Mouse (Mus musculus): ENCODE measurements around the gene Iffo2.
"Not testable (repeated sequence)": the region's sequence is repeated elsewhere in the genome, so short reads cannot be mapped to it uniquely, and the experiment has no call there.

The Iffo2 gene

DNA sequence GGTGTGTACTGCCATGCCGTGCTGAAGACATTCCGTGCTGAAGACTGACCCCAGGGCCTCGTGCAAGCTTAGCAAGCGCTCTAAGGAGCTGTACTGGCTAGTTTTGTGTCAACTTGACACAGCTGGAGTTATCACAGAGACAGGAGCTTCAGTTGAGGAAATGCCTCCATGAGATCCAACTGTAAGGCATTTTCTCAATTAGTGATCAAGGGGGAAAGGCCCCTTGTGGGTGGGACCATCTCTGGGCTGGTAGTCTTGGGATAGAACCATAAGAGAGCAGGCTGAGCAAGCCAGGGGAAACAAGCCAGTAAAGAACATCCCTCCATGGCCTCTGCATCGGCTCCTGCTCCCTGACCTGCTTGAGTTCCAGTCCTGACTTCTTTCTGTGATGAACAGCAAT, at the start of gene Iffo2:
TSS of gene Iffo2 (plus strand) at position 301 of the 400 bp plus-strand sequence.
- not testable (repeated sequence) for DNase-seq

DNA sequence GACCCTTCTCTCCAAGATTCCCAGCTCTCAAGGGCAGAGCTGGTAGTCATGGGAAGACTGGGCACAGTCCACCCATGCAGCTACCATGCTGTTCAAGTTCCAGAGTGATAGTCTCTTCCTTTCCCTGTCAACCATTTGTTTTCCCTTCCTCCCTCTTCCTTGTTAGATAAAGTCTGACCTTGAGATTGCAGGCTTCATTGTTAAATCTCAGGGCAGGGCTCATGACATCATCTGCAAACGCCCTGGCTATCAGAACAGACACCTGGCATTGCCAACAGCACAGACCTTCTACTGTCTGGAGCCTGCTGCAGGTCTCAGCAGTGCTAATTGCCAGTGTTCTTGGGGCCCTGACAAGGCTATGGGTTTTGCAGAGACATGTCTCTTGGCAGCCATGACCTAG, 48.9 kb upstream of the Iffo2 start:
- DNase-seq, result no peak

DNA sequence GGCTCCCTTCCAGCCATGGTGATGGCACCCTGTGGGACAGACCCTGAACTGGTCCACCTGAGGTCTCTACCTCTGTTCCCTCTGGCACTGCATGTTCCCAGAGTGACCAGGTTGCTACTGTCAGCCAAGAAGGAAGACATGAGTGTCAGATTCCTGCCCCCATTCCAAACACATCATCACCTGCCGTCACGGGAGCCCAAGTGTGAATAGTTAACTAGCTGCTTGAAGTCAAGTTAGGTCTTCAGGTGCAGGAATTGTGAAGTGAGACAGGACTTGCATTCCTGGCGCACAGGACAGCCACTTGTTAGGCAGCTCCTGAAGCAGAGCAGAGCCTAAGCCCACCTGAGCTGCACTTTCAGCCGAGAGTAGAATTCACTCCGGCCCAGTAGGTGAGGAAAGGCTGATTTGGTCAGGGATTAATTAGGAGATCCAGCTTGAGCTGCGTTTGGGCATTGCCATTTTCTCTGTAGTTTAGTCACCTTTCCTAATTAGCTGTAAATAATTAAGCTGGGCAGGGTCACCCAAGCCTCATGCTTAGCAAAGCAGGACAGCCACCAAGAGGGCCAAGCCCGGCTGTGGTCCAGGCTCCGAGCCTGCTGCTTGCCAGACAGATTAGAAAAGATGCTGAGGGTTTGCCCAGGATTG, 46.8 kb upstream of the Iffo2 start:
- DNase-seq, result no peak

DNA sequence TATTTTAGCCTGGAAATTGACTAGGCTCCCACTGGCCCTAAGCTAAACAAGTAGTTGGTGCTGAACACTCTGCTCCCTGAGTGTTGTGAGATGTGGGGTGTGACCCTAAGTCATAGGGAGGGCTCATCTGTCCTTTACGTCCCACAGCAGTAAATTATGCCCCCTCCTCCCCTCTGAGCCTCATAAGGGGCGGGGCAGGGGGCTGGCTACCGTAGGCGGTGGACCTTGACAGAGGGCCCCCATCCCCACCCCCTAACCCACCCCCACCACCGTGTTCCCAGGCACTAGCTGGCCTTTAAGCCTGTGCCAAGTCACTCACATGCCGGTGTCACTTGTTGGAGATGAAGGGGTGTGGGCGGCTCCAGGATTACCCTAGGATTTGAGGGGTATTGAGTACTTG, 45.9 kb upstream of the Iffo2 start:
- DNase-seq, result no peak

DNA sequence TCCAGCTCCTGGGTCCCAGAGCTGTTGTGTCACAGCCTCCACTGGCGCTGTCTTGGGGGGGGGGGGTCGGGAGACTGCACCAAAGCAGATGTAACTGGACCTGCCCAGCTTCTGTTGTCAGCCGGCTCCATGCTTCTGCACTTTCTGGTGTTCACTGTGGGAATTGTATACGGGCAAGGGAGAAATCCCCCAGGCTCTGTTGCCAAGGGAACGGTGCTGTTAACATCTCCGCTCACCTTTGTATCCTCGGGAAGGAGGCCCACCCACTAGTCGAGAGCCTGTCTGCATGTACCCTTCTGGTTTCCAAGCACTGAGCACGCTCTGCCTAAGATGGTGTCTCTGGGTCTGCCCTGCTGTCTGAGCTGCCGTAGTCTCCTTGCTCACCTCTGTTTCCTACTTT, 43.3 kb upstream of the Iffo2 start:
- DNase-seq, result peak; percentile 9

DNA sequence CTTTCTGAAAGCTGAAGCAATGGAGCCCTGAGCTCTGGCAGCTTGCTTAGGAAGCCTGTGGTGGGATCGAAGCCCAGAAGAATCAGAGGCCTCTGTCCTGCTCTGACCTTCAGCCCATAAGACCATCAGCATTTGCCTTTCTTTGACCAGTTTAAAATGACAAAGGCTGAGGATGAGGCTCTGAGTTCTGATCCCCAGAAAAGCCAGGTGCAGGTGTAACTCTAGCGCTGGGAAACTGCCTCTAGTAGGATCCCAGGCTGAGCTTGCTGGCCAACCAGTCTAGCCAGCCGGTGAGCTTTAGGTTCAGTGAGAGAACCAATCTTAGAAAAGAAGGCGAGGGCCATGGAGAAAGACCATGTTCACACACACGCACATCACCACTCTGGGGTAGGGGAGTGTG, 42.0 kb upstream of the Iffo2 start:
- peak; percentile 12 for DNase-seq

DNA sequence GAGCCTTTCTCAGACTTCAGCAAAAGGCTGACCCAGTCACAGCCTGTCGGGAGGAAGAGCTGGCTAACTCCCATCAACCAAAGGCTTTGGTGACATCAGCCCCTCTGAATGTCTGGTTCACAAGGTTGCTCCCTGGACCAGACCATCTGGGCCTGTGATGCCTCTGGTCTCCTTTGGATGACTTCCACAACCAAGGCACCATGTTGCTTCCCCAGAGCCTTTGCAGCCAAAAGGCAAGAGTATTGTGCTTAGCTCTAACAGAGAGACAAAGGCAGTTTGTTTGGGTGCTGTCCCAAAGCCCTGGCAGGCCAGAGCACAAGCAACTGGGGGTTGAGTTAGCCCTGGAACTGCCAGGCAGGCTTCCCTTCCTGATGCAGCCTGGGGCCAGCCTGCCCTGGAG, 40.4 kb upstream of the Iffo2 start:
- peak; percentile 93 for DNase-seq

DNA sequence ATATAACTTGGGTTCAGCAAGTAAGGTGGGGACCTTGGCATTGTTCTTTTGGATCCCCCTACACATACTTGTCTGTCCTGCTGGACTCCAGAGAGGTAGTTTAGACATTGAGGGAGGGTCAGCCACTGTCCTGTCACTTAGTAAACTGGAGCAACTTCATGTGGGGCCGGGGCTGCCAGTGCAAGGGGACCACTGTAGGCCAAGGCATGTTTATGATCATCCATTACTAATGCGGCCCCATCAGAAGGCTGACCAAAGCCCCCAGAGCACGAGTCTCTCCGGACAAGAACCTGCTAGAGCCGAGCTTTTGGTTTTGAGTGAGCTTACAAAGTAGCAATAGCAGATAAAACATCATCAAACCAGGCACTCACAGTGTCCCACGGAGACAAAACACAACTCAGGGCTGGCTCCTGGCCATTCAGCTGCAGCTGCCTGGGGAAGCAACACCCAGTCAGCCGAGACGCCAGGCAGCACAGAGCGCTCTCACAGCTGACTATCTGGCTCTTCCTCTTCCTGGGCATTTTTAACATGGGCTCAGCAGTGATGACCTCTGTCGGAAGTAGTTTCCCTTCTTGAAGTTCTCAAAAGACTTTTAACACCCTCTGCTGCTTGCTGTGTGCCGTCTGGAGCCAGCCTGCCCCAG, 39.8 kb upstream of the Iffo2 start:
- peak; percentile 49 for DNase-seq

DNA sequence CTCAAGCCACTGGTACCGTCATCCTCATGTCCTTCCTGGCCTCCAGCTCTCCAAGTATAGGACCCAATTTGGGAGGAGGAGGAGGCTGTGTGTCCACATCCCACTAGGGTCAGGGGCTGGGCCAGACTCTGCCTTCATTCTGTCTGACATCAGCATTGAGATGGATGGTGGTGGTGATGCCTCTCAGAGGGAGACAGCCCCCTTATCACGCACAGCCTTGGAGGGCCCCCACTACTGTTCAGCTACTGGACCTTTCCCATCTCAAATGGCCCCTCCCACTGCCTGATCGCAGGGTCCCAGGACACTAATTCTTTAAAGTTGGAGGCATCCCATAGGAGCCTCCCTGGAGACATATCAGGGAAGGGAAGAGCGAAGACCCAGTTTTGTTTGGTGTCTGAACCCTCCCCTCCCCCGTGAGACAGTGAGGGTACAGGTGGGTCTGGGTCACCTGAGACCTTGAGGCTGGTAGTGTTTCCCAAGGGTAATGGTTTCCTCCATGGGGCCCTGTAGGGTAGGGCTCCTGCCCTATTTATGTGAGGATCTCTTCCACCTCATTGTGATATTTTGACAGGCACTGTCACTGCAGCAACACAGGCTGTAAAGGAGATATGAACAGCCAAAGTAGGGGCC, 38.7 kb upstream of the Iffo2 start:
- peak; percentile 35 for DNase-seq

DNA sequence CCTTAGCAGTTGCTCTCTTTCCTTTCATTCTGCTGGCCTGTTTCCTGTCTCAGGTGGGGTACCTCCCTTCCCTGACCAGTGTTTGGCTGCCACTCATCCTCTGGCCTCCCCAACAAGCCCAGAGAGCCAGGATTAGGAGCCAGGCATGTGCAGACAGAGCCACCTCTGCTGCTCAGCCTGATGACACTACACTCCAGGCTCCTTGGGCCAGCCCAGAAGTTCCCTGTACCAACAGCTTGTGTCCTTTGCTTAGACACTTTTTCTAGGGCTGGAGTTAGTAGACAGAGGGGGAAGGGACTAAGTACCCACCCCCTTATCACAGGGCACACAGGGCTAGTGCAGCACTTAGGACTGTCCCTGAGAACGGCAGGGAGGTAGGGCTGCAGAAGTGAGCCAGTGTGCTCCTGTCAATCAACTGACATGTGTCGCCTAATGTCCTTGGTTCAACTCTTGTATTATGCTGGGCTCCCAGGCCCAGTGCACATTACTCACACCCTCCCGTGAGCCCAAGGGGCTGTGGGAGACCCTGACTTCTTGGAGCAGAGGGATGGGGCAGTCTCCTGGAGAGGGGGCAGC, 38.0 kb upstream of the Iffo2 start:
- no peak for DNase-seq

DNA sequence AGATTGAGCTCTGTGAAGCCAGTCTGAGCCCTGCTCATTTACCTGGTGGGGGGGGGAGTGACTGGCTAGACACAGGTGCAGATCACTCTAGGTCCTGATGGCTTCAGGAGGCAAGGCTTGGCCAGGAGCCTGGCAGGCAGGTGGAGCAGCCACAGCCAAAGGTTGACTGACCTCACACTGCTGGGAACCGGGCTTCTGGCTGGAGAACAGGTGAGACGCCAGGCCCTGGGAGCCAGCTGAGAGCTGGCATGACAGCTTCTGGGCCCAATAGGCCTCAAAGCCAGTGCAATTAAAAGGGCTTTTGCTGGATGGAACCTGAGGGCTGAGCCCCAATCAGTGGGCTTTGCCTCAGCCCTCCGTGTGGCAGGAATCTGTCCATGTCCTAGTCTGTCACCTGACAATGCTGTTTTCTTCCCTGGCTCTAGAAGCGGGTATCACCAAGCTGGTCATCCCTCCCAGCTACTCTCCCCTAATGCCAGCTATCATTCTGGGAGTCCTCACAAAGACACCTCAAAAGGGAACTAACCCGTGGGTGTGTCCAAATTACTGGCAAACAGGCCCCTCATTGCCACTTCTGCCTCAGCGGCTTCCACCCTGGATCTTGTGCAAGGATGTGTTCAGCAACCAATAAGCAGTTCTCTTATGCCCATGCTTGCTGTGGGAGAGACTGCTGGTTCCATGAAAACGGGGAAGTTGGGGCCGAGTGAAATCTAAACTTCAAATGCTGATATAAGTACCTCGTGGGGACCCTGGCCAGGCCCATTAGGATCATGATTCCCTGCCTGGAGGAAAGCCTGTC, 36.9 kb upstream of the Iffo2 start:
- DNase-seq, result peak; percentile 89

DNA sequence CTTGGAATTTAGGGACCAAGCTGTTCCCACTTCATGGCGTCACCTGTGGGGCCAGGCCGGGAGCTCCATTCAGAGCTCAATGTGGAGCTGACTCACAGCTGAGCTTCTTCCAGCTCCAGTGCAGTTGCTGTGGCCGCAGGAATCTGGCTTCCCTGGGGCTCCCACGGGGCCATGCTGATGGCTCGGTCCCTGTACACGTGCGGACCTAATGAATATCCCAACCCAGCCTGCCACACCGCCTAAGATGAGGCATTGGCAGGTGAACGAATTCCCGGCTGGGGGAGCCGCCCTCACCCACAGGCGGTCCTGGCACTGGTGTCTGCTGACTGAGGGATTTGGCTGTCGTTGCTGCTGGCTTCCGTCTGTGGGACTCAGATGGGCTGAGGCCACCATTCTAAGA, 29.5 kb upstream of the Iffo2 start:
- peak; percentile 58 for DNase-seq

DNA sequence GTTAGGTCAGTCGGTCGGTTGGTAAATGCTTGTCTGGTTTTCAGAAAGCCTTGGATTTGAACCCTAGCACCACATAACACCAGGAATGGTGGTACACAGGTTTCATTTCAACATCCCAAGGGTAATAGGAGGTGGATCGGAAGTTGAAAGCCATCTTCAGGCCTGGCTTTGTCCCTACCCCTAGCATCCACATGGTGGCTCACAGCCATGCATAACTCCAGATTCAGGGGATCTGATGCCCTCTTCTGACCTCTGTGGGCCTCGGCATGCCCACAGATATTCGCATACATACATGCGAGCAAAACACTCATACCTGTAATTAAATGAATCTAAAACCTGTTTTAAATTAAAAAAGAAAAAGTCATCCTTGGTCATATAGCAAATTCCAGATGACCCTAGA, 28.6 kb upstream of the Iffo2 start:
- DNase-seq, result no peak

DNA sequence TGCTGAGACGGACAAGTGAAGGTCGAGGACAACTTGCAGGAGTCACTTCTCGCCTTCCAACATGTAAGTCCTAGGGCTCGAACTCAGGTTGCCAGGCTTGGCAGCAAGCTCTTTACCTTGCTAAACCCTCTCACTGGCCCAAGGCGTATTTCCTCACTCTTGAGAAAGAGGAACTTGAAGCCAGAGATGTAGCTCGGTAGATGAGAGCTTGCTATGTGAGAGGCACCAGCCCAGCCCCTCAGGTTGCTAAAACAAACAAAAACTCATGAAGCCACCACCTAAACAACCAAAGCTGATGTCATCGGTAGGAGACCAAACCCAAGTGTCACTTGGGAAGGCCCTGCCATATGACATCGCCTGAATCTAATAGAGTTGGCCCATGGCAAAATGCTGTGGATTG, 26.4 kb upstream of the Iffo2 start:
- DNase-seq, result no peak

DNA sequence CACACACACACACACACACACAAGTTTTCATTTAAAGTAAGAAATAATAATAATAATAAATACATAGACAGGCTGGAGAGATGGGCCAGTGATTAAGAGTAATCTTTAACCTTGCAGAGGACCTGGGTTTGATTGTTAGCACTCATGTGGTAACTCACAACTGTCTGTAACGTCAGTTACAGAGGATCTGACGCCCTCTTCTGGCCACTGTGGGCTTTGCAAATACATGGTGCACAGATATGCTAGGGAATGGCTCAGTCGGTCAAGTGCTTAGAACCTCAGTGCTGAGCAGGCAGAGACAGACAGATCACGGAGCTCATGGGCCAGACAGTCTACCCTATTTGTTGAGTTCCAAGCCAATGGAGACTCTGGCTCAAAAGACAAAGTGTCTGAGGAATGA, 24.6 kb upstream of the Iffo2 start:
- no peak for DNase-seq

DNA sequence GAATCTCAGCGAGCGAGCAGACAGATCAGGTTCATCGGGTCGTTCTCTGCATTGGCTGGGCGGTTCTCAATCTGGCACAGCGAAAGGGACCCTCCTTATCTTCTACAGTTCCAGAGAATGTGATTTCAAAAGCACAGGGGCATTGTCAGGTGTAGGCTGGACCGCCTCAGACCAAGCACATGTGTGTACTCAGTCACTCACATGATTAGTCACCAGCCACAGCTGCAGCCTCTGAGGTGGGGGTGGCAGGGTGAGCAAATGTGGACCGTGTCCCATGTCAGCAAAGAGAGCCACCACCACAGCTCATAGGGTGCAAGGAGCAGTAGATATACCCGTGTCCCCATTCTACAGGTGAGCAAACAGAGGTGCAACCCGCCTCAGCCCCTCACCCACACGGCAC, 23.6 kb upstream of the Iffo2 start:
- no peak for DNase-seq

DNA sequence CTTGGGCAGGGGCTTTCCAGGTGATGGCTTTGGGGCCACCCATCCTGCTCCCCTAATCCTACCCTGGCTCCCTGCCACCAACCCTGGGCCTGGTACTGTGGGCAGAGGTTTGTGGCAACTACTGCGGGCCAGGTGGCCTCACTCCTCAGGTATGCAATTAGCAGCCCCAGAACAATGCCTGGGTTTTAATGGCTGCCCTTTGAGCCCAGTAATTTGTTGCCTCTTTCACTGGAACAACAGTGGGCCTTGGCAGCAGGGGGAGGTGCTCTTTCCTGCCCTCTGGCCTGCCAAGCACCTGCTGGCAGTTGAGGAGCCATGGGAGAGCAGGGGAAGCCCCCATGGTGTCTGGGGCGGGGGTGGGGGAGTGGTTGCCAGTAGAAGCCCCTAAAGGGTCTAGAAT, 21.3 kb upstream of the Iffo2 start:
- no peak for DNase-seq

DNA sequence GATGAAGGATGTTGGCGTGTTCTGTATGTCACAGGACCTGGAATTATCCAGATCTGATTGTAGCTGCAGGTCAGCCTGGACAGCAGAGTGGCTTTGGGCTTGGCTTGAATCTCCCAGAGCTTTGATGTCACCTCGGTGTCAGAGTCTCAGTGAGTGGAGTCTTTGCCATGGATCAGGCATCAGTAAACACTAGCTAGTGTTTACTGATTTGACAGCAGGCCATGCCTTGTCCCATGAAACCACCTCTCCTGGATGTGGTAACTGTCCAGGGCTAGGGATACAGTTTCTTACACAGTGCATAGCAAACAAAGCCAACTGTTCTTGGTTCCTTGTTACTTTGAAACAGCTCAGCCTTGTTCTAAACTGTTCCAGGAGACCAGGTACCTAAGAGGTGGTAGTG, 18.8 kb upstream of the Iffo2 start:
- DNase-seq, result no peak

DNA sequence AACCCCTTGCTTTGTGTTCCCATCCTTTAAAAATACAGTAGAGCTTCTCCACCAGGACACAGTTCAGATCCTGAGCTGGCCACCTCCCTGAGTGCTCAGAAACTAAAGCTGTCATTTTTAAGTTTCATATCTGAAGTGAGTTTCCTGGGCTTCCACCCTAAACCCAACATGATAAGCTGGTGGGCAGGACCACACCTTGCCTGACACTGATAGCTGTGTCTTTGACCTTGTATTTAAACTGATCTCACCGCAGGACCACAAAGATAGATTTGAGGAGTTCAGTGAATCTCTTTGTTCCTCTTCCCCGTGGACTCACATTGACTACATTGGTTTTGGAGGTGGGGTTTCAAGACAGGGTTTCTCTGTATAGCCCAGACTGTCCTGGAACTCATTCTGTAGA, 17.4 kb upstream of the Iffo2 start:
- no peak for DNase-seq

DNA sequence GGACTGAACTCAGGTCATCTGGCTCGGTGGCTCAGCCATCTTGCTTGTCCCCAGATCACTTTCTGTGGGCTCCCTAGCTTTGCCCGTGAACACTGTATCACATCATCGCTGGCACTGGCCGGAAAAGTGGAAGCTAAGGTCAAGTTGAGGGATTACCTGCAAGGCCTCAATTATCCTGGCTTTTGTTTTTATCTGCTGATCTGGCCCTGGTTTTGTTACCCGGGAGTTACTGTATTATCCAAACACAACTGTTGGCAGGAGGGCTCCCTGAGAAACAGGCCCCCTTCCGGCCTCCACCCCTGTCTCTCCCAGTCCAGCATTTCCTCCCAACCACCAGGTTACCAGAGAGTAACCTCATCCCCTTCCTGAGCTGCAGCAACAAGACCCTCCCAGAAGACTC, 11.1 kb upstream of the Iffo2 start:
- no peak for DNase-seq

DNA sequence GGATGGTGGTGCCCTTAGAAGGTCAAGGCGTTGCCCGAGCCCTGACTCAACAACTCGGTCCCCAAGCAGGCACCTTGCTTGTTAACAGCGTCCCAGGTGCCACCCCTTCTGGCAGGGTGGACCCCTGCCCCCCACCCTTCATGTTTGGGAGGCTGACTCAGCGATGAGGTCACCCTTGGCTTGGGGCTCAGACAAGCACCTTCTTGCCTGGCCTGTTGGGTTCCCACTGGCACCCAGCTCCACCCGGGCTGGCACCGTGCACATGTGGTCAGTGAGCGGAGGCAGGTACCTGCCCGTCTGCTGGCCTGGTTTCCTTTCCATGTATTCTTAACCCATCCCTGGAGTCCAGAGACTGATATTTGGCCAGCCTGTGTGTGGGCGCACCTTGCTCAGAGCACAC, 8.4 kb upstream of the Iffo2 start:
- DNase-seq, result no peak

DNA sequence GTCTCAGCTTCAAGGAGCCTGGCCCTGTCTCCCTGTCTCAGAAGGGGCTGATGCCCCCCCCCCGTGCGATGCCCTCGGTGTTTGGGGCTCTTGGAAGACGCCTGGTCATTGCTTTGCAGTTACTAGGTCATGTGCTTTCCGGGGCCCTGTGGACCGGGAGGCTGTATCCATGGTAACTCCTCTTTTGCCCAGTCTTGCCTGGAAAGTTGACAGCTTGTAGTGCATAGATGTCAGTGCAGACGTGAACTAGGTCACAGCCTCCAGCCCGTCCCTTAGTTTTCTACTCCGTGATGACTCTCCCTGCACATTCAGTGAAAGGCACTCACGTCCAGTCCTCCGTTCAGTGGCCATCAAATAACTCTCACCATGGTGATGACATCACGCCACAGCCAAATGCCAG, 3.9 kb upstream of the Iffo2 start:
- peak; percentile 59 for DNase-seq

DNA sequence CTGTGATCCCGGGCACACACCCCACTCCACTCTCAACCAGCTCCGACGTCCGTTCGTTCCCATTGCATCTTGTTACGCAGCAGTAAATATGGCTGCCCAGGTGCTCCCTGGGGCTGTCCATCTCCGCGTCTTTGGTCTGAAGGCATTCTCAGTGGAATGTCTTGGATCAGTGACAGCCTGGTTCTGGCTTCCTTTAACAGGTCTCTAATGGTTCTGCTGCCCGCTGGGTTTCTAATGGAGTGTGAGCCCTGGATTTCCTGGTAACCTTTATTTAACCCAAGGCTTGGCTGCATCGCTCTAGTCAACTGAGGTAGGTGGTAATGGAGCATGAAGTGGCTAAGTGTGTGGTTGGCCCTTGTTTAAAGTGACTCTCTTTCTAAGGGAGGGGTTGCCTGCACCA, 1.7 kb downstream of the Iffo2 start:
- no peak for DNase-seq
